Mouse (Mus musculus): ENCODE measurements around the gene Erf.

DNA sequence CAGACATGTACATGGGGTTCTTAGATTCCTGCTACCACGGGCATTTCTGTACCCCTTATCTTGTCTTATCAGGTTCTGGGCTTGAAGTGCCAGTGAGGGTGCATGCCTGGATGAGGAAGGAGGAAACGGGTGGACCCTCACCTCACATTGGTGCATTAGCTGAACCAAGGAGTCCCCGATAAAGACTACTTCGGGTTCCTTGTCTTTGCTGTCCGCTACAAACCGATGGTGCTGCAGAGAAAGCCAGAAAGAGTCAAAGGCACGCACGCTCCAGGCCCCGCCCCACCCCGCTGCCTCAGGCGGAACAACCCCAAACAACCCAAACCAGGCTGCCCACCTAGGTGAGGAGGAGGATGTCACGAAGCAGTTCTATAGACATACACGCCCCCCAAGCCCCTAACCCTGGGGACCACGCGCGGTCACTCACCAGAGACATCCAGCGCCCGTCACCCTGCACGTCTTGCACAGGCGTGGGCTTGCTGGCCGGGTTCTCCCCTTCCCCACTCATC, 46.4 kb upstream of the Erf start:
- no peak for TF ChIP-seq CTCF (IDR thresholded peaks at IDR 0.05; ENCODE audit: insufficient read depth, low read length)
- TF ChIP-seq POLR2A (IDR thresholded peaks at IDR 0.05; ENCODE audit: borderline replicate concordance, extremely low read depth, low read depth, low read length), result no peak

Measured in lung, adult 2 months (tissue).